Mouse (Mus musculus) frontal cortex, postnatal 36 days (tissue): Measurements from ENCODE around the gene Nt5m.

ENCODE experiments used
- DNase-seq, 2 experiments: peaks; one replicate each; pipeline ENCODE4 v3.0.0; 2022; ENCODE audit warnings: low spot score in 2 of 2

Nt5m gene

GRCm38 (mm10) chr11:59839459-59840126, 346 bp downstream of the Nt5m start, which contains the start of gene Cops3:
TSS of gene Cops3 (minus strand) at chr11:59839838.
- peak; percentile 90 to 96 for DNase-seq

- DNase-seq, result no peak
These were observed 7.1 kb downstream of the Nt5m start for GRCm38 (mm10) chr11:59846311-59846710.

- peak in 1 of 2 experiments; percentile 22 for DNase-seq
These were observed 7.9 kb downstream of the Nt5m start for GRCm38 (mm10) chr11:59847131-59847530.

GRCm38 (mm10) chr11:59847891-59848884, 8.9 kb downstream of the Nt5m start:
- DNase-seq, result peak; percentile 75 to 82

GRCm38 (mm10) chr11:59852865-59853264, 13.6 kb downstream of the Nt5m start:
- no peak for DNase-seq

GRCm38 (mm10) chr11:59860467-59860866, 21.2 kb downstream of the Nt5m start:
- peak; percentile 12 to 21 for DNase-seq

- no peak for DNase-seq
These were observed 25.1 kb downstream of the Nt5m start for GRCm38 (mm10) chr11:59864316-59864715.

GRCm38 (mm10) chr11:59872124-59872523, 32.9 kb downstream of the Nt5m start:
- DNase-seq, result no peak

- peak; percentile 76 to 82 for DNase-seq
These were observed 40.8 kb downstream of the Nt5m start for GRCm38 (mm10) chr11:59880031-59880430.

GRCm38 (mm10) chr11:59885217-59885986, 46.2 kb downstream of the Nt5m start:
- DNase-seq, result no peak

- DNase-seq, result no peak
These were observed 47.7 kb downstream of the Nt5m start for GRCm38 (mm10) chr11:59886952-59887351.

- no peak for DNase-seq
These were observed 48.9 kb downstream of the Nt5m start for GRCm38 (mm10) chr11:59888151-59888550.

- no peak for DNase-seq
These were observed 52.6 kb downstream of the Nt5m start for GRCm38 (mm10) chr11:59891854-59892253.

GRCm38 (mm10) chr11:59893153-59893788, 54.0 kb downstream of the Nt5m start:
- DNase-seq, result no peak

- DNase-seq, result no peak
These were observed 55.7 kb downstream of the Nt5m start for GRCm38 (mm10) chr11:59894916-59895315.

GRCm38 (mm10) chr11:59895316-59895715, 56.1 kb downstream of the Nt5m start:
- DNase-seq, result no peak

- no peak for DNase-seq
These were observed 58.8 kb downstream of the Nt5m start for GRCm38 (mm10) chr11:59897981-59898599.

GRCm38 (mm10) chr11:59899711-59900685, 60.8 kb downstream of the Nt5m start:
- no peak for DNase-seq

- DNase-seq, result no peak
These were observed 61.7 kb downstream of the Nt5m start for GRCm38 (mm10) chr11:59900995-59901394.
